Mouse (Mus musculus): Measurements from ENCODE around the gene Has3. TPM values are rescaled to one million over a fixed set of nuclear protein-coding genes. Genes with fewer than 3 reads are reported as not detected.
A peak's percentile ranks its signal among the peaks of the same experiment; 100 is the strongest.

Has3 gene
- polyA plus RNA-seq, 1 experiment from 2014 or later: 0.54 TPM

DNA sequence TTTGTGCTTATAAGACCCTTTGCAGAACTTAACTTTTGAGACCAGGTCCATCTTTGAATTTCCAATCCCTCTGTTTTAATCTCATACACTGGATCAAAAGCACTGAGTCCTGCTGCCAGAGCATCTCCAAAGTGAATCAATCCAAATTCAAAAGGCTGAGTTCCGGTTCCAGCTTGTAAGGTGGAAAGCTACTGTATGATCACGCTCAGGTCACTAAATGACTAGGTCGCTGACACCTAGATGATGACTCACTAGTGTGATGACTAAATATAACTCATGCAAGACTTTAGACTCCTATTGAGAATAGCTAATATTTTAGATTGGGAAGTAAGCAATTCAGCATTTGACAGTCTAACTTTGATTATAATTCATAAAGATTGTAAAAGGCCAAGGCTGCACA is 18.8 kb downstream of the Has3 start:
- ATAC-seq (ENCODE audit: insufficient number of reproducible peaks, insufficient read depth, low FRiP score, low TSS enrichment): no peak
- Histone ChIP-seq H3K36me3 (peaks cover 31% of the 10 kb centered on the region), H3K9ac (no peak overlapping the region), H3K4me1 (peaks cover 14% of the 10 kb centered on the region), H3K27me3 (no peaks in the 10 kb centered on the region), H3K4me3 (no peak overlapping the region), H3K9me3 (no peaks in the 10 kb centered on the region), H3K27ac (no peak overlapping the region), H3K4me2 (replicated peaks) (no peak overlapping the region)
- WGBS: 89% methylated on average over 3 of the region's 3 CpGs

DNA sequence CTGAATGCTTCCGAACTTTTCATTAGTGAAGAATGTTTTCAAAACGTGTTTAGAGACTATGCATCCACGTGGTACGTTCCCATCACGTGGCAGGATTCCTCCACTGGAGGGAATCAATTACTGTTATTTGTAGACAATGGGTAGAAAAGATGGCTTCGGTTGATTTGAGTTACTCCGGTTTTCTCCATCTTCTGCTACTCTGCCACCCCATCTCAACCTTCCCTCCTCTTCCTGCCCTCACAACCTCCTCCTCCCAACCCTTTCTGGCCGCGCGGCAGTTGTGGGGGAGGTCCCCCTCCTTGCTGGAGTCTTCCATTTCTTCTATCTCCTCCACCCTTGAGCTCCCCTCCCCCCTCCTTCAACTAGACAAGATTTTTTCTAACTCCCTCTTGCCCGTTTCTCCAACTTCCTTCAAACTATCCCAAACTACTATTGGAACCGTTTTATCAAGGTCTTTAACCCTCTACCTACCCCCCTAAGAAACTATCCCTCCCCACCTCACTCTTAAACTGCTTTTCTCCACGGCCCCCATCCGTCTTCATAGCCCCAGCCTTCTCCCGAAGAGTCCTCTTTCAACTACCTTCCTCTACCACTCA is 22.3 kb downstream of the Has3 start:
- peaks cover 25% of the 10 kb centered on the region for H3K36me3 ChIP-seq
- H3K4me2 ChIP-seq (replicated peaks): peak overlapping the region; percentile 48
- under 1% methylated on average over 15 of the region's 15 CpGs for WGBS
- no peaks in the 10 kb centered on the region for H3K9me3 ChIP-seq
- no peaks in the 10 kb centered on the region for H3K27me3 ChIP-seq
- ATAC-seq (ENCODE audit: insufficient number of reproducible peaks, insufficient read depth, low FRiP score, low TSS enrichment): 0 out of 2 replicates have a peak, but pooled peaks have one; percentile 18
- H3K4me1 ChIP-seq: peaks cover 26% of the 10 kb centered on the region
- H3K27ac ChIP-seq: peak overlapping the region; percentile 97
- peak overlapping the region; percentile 71 for H3K4me3 ChIP-seq
- H3K9ac ChIP-seq: peak overlapping the region; percentile 96

DNA sequence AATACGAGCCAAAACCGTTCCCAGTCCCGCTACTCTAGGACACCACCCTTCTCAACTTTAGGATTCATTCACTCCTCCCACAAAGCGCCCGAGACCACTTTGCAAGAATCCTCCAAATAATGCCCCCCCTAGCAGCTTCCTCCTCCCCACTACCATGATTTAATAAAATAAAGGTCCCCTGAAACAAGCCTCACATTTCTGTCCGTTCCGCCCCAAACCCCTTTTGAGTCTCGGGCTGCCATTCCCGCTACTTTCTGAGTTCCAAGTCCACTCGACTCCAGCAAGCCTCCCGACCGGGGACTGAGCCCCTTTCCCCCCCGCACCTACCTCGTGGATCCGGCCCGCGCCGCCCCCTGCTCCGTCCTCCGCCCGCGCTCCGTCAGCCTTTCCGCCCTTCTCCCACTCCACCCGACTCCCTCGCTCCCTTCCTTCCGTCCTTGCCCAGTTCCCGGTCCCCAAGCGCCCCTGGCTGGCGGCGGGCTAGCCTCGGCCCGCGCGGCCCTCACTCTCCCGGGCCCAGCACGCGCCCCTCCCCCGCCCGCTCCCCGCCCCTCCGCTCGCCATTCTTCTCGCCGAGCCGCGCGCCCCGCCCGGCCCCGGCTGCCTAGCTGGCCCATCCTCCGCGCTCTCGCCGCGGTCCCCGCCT is 22.9 kb downstream of the Has3 start:
- peaks cover 26% of the 10 kb centered on the region for H3K4me1 ChIP-seq
- peaks cover 28% of the 10 kb centered on the region for H3K36me3 ChIP-seq
- peak overlapping the region; percentile 71 for H3K4me3 ChIP-seq
- WGBS: under 1% methylated on average over 56 of the region's 57 CpGs
- H3K27me3 ChIP-seq: no peaks in the 10 kb centered on the region
- no peaks in the 10 kb centered on the region for H3K9me3 ChIP-seq
- peak overlapping the region; percentile 96 for H3K9ac ChIP-seq
- peak overlapping the region; percentile 48 for H3K4me2 ChIP-seq (replicated peaks)
- H3K27ac ChIP-seq: peak overlapping the region; percentile 97
- peak; percentile 83 for ATAC-seq (ENCODE audit: insufficient number of reproducible peaks, insufficient read depth, low FRiP score, low TSS enrichment)

DNA sequence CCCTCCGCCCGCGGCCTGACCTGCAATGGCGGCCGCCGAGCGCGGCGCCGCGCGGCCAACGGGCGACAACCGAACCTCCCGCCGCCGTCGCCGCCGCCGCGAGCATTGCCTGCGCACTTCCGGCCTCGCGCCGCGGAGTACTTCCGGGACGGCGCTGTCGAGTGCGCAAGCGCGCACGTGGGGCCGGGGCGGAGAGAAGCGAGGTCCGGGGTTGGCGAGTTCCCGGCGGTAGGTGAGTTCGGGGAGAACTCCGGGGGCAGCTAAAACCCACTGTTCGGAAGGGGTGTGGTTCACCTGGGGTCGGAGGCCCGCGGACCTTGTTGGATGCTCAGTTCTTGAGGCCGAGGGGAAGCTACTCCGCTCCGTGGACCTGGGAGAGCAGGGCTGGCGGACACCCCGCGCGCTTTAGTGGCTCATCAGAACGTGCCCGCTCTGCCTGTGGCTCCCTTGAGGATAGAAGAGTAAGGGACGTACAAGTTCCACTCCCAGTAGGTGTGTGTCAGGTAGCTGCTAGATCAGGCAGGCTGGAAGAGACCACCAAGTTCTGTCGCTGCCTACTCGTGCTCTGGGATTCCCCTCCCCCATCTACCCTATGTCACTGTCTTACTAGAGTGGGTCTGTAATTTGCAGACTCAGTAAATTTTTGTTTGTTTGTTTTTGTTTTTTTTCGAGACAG is 23.6 kb downstream of the Has3 start, which contains the start of gene Utp4:
Gene Utp4 (plus strand): TSS at position 156 of the 676 bp plus-strand sequence.
- peak; percentile 87 for ATAC-seq (ENCODE audit: insufficient number of reproducible peaks, insufficient read depth, low FRiP score, low TSS enrichment)
- H3K4me1 ChIP-seq: peaks cover 26% of the 10 kb centered on the region
- peak within 1 kb of the TSS; percentile 96 for H3K9ac ChIP-seq
- WGBS: under 1% methylated on average over 62 of the region's 63 CpGs
- H3K36me3 ChIP-seq: peaks cover 34% of the 10 kb centered on the region
- H3K4me3 ChIP-seq: peak within 1 kb of the TSS; percentile 71
- H3K4me2 ChIP-seq (replicated peaks): peak within 1 kb of the TSS; percentile 57
- peak within 1 kb of the TSS; percentile 97 for H3K27ac ChIP-seq
- H3K27me3 ChIP-seq: no peaks in the 10 kb centered on the region
- H3K9me3 ChIP-seq: no peaks in the 10 kb centered on the region

DNA sequence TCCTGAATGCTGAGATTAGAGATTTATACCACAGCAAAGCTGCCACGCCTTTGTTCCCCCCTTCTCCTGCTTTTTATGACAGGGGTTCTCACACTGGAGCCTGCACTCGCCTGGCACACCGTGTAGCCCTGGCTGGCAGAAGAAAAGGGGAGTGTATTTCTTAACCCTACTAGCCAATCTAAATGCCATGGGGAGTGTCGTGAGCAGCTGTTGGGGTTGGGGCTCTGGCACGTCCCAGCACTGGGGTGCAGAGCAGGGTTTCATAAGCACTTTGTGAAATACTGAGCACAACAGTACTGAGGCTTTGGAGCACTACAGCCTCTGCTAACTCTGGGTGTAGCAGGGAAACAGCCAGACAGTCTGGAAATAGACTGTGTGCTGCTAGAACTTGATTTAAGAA is 29.4 kb downstream of the Has3 start:
- no peaks in the 10 kb centered on the region for H3K9me3 ChIP-seq
- no peak overlapping the region for H3K27ac ChIP-seq
- no peak for ATAC-seq (ENCODE audit: insufficient number of reproducible peaks, insufficient read depth, low FRiP score, low TSS enrichment)
- H3K4me1 ChIP-seq: peaks cover 7% of the 10 kb centered on the region; the same call in 1 of the 2 replicates
- WGBS: 89% methylated on average over 5 of the region's 5 CpGs
- no peak overlapping the region for H3K4me2 ChIP-seq (replicated peaks)
- H3K27me3 ChIP-seq: no peaks in the 10 kb centered on the region
- peaks cover 88% of the 10 kb centered on the region for H3K36me3 ChIP-seq
- no peak overlapping the region for H3K4me3 ChIP-seq
- H3K9ac ChIP-seq: no peak overlapping the region

DNA sequence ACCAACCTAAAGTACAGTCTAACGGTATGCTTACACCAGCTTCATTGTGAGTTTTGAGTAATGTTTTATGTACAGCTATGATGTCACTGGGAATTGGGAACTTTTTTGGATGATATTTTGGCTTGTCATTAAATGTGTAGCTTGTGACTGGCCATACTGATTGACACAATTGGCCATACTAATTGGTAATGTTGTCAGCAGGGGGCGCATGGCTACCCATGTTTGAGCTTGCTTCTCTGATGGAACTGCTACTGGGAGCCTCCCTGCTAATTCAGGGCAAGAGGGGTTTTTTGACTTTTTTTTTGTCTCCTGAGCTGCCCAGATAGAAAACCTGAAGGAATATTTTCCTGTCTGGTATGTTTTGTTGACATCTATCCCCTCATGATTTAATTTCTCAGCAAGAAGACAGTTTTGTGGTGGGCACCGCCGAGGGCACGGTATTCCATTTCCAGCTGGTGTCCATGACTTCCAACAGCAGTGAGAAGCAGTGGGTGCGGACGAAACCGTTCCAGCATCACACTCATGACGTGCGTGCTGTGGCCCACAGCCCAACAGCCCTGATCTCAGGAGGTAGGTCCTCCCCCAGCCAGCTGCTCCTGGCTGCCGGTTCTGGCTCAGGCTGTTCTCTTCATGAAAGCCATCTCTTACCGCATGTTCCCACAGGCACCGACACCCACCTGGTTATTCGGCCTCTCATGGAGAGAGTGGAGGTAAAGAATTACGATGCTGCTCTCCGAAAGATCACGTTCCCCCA is 35.9 kb downstream of the Has3 start:
- no peak for ATAC-seq (ENCODE audit: insufficient number of reproducible peaks, insufficient read depth, low FRiP score, low TSS enrichment)
- Histone ChIP-seq H3K9ac (no peak overlapping the region), H3K27ac (no peak overlapping the region), H3K27me3 (no peaks in the 10 kb centered on the region), H3K36me3 (peaks cover 83% of the 10 kb centered on the region), H3K4me3 (no peak overlapping the region), H3K4me1 (no peaks in the 10 kb centered on the region), H3K9me3 (no peaks in the 10 kb centered on the region), H3K4me2 (replicated peaks) (no peak overlapping the region)
- 92% methylated on average over 17 of the region's 17 CpGs for WGBS

DNA sequence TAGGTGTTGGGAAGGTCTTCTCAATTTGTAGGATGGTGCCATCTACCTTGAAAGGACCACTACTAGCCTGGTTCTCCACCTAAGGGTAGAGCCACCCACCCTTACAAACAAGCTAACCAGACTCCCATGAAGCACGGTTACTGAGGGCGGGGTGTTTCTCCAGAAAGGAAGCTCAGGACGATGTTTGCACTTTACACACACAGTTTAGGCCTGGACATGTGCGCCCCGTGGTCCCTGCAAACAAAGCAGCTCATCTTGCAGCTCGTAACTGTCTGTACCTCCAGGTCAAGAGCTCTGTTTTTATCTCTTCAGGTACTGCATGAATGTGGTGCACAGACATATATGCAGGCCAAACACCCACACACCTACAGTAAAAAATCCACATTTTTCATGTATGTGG is 36.6 kb downstream of the Has3 start:
- ATAC-seq (ENCODE audit: insufficient number of reproducible peaks, insufficient read depth, low FRiP score, low TSS enrichment): no peak

DNA sequence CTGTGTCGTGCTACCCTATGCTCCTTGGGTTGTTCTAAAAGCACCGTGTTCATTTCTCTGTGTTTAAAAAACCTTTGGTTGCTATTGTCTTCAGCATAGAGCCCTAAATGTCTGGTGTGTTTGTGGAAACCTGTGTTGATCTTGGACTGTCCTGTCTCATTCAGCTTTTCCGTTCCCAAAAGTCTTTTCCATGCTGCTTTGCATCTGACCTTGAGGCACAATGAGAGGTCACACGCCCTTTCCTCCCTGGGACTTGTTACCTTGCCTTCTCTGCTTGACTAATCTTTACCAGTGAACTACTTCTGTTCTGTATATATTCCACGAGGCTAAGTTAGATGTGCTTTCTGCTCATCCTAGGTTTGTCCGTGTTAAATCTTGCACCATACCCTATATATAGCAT is 37.4 kb downstream of the Has3 start:
- Histone ChIP-seq H3K27ac (no peak overlapping the region), H3K27me3 (no peaks in the 10 kb centered on the region), H3K9ac (no peak overlapping the region), H3K4me1 (no peaks in the 10 kb centered on the region), H3K36me3 (peaks cover 75% of the 10 kb centered on the region), H3K9me3 (no peaks in the 10 kb centered on the region), H3K4me3 (no peak overlapping the region), H3K4me2 (replicated peaks) (no peak overlapping the region)
- no peak for ATAC-seq (ENCODE audit: insufficient number of reproducible peaks, insufficient read depth, low FRiP score, low TSS enrichment)
- WGBS: 92% methylated on average over 6 of the region's 6 CpGs

More for the DNA sequence above, 36.6 kb downstream of the Has3 start:
- no peaks in the 10 kb centered on the region for H3K4me1 ChIP-seq
- H3K27me3 ChIP-seq: no peaks in the 10 kb centered on the region
- H3K36me3 ChIP-seq: peaks cover 77% of the 10 kb centered on the region
- no peaks in the 10 kb centered on the region for H3K9me3 ChIP-seq
- H3K9ac ChIP-seq: no peak overlapping the region
- H3K4me2 ChIP-seq (replicated peaks): no peak overlapping the region
- 96% methylated on average over 6 of the region's 6 CpGs for WGBS
- H3K27ac ChIP-seq: no peak overlapping the region
- no peak overlapping the region for H3K4me3 ChIP-seq

DNA sequence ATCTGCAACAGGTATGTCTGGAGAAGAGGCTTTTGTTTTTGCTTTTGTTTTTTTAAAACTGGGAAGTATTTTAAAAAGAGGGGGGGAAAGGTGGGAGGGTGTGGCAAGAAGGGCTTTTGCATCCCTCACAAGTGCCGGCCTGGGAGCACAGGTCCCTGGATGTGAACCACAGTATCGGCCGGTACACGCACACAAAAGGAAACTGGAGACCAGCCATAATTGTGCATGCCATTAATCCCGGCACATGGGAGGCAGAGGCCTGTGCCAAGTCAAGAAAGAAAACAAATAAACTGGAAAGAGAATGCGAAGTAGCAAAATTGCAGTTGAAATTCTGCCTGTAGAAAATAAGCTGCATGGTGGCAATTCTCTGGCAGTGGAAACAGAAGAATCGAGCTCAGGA is 38.2 kb downstream of the Has3 start:
- Histone ChIP-seq H3K4me2 (replicated peaks) (no peak overlapping the region), H3K27me3 (no peaks in the 10 kb centered on the region), H3K9me3 (no peaks in the 10 kb centered on the region), H3K9ac (no peak overlapping the region), H3K27ac (no peak overlapping the region), H3K36me3 (peaks cover 74% of the 10 kb centered on the region), H3K4me1 (no peaks in the 10 kb centered on the region), H3K4me3 (no peak overlapping the region)
- WGBS: 86% methylated on average over 7 of the region's 7 CpGs
- ATAC-seq (ENCODE audit: insufficient number of reproducible peaks, insufficient read depth, low FRiP score, low TSS enrichment): no peak

DNA sequence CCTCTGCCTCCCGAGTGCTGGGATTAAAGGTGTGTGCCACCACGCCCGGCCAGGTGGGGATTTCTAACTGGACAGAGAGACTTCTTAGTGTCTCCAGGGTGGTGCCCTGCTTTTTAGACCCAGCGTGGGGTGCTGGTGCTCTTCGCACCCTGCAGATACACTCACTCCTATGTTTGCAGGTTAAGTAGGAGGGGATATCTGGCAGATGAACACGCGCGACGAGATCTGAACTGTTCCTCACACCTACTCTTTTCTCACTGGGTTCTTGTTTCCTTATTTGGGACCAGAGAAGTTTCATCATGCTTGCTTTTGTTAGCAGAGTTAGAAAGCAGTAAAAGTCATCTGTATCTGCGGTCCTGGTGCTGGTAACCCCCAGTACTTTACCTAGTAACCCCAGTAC is 43.6 kb downstream of the Has3 start:
- H3K4me1 ChIP-seq: no peaks in the 10 kb centered on the region
- H3K27me3 ChIP-seq: no peaks in the 10 kb centered on the region
- no peak overlapping the region for H3K4me3 ChIP-seq
- no peak overlapping the region for H3K4me2 ChIP-seq (replicated peaks)
- H3K27ac ChIP-seq: no peak overlapping the region
- WGBS: 95% methylated on average over 10 of the region's 10 CpGs
- no peak for ATAC-seq (ENCODE audit: insufficient number of reproducible peaks, insufficient read depth, low FRiP score, low TSS enrichment)
- H3K9me3 ChIP-seq: no peaks in the 10 kb centered on the region
- no peak overlapping the region for H3K9ac ChIP-seq
- H3K36me3 ChIP-seq: peaks cover 72% of the 10 kb centered on the region

DNA sequence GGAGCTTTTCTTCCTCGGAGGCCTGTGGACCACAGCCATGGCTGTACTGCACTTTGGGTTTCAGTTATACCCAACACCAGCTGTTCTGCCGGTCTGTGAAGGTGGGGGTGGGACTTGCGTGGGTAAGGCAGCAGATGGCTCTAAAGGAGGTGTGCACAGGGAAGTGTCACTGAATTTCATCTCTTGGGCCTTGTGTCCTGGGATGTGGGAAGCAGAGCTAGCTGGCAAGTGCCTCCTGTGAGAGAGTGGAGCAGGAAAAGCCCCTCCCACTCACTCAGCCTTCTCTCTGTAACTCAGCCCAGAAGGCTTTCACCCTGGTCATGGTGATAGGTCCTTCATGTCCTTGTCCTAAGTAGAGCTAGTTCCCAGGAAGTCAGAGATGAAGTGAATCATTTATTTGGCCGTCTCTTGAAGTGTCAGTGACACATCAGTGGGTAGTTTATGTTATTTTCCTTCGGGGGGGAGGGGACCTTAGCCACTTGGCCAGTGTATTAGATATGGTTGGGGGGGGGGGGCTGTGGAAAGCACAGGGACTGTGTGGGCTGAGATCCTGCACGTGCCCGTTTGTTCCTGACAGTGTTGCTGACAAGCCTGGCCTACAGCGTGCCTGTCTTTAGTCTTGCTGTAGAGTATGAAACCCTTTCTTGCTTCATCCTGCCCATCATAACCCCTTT is 49.8 kb downstream of the Has3 start:
- Histone ChIP-seq H3K4me3 (no peak overlapping the region), H3K9ac (no peak overlapping the region), H3K27me3 (no peaks in the 10 kb centered on the region), H3K9me3 (no peaks in the 10 kb centered on the region), H3K36me3 (peaks cover 81% of the 10 kb centered on the region), H3K4me2 (replicated peaks) (no peak overlapping the region), H3K27ac (no peak overlapping the region), H3K4me1 (no peaks in the 10 kb centered on the region)
- WGBS: 89% methylated on average over 8 of the region's 8 CpGs
- ATAC-seq (ENCODE audit: insufficient number of reproducible peaks, insufficient read depth, low FRiP score, low TSS enrichment): no peak

Data from embryonic facial prominence, embryonic 12.5 days (tissue).